Comparison of ENCODE assay signal across 12 mouse cellular contexts in the genomic region with DNA sequence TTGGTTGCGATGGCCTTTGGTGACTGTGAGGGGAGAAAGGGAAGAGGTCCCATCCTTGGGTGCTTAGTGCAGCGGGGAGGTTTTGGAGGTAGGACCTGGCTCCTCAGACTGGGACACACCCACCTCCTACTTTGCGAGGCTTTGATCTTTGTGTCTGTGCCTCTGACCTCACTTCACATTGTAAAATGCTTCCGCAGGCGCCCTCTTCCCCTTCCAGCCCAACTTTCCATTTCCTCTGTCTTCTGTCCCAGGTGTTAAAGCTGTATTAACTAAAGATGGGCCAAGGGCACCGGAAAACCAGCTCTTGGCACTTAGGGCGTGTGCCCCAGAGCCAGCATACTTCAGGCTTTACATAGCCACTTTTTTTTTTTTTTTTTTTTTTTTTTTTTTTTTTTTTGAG.
DNase-seq lines count a peak whose midpoint lies in the region; ATAC-seq and TF ChIP-seq lines count a peak whose summit lies in the region.
"Had no signal": no experiment of that assay in that cellular context is flagged by ENCODE, and none has a peak within 500 bp of the region (broad histone marks: within the 10 kb centered on the region; RNA-seq: fewer than 3 reads in every experiment).

No protein-coding gene starts in this region.

- peaks cover 8% of the 10 kb centered on the region for H3K36me3 ChIP-seq in E14TG2a.4 (ENCODE audit: insufficient read depth, low read length)
- no peaks in the 10 kb centered on the region for H3K36me3 ChIP-seq in lung, embryonic 14.5 days (ENCODE audit: insufficient read depth)

- 0 out of 2 replicates have a peak overlapping the region, but pooled peaks have one; percentile 19 for H3K27ac ChIP-seq in lung, embryonic 14.5 days (ENCODE audit: low read depth)
- no peak overlapping the region for H3K27ac ChIP-seq in cerebellum, adult 2 months (ENCODE audit: insufficient read depth, low read length)
- H3K27ac ChIP-seq: heart, adult 2 months; macrophage had no signal

- peak; percentile 88 for DNase-seq in CD4-positive, CD25-positive, alpha-beta regulatory T cell, adult 2 months (ENCODE audit: low read depth, low spot score)
- peak; percentile 48 for DNase-seq in lung, embryonic 14.5 days
- DNase-seq in frontal cortex, postnatal 10 days (ENCODE audit: low spot score in 2 of 2), result no peak
- DNase-seq in cerebellum, adult 2 months, result no peak
- no peak for DNase-seq in retina, postnatal 1 day
- DNase-seq: adrenal gland, postnatal 10 days; kidney, adult 18-20 months had no signal

- H3K27me3 ChIP-seq in E14TG2a.4 (ENCODE audit: insufficient read depth, low read length), result no peaks in the 10 kb centered on the region
- H3K27me3 ChIP-seq in lung, embryonic 14.5 days (ENCODE audit: insufficient read depth, low read length), result no peaks in the 10 kb centered on the region
- no peaks in the 10 kb centered on the region for H3K27me3 ChIP-seq in cerebellum, adult 2 months (ENCODE audit: control insufficient read depth, insufficient read depth, low read length)

- TF ChIP-seq CTCF in E14TG2a.4 (conservative IDR thresholded peaks at IDR 0.05; ENCODE audit: low read length), result no peak
- no peak for TF ChIP-seq CTCF in lung, embryonic 14.5 days (IDR thresholded peaks at IDR 0.05; ENCODE audit: low read depth)
- no peak for TF ChIP-seq CTCF in cerebellum, adult 2 months (IDR thresholded peaks at IDR 0.05; ENCODE audit: borderline replicate concordance, insufficient read depth, low read depth, low read length)

- no peaks in the 10 kb centered on the region for H3K9me3 ChIP-seq in E14TG2a.4 (ENCODE audit: low read length)
- H3K9me3 ChIP-seq in lung, embryonic 14.5 days (ENCODE audit: low read depth, low read length), result no peaks in the 10 kb centered on the region

- H3K4me2 ChIP-seq in lung, embryonic 14.5 days, result no peak overlapping the region

- no peak for TF ChIP-seq POLR2A in cerebellum, adult 2 months (IDR thresholded peaks at IDR 0.05; ENCODE audit: borderline replicate concordance, insufficient read depth, low read length)

- 46% methylated on average over 7 of the region's 7 CpGs for WGBS in lung, embryonic 14.5 days
- 89% methylated on average over 7 of the region's 7 CpGs for WGBS in cerebellum, adult 2 months

- no peak overlapping the region for H3K9ac ChIP-seq in lung, embryonic 14.5 days

- no peak for ATAC-seq in lung, embryonic 14.5 days (ENCODE audit: insufficient read depth)
- ATAC-seq in neutrophil, adult 5-6 weeks (ENCODE audit: extremely low read depth, insufficient number of reproducible peaks, low FRiP score, poor library complexity, severe bottlenecking), result 0 out of 2 replicates have a peak, but pooled peaks have one; percentile 19

- peak overlapping the region; percentile 80; the same call in 1 of the 2 replicates for H3K4me3 ChIP-seq in E14TG2a.4 (replicated peaks; ENCODE audit: low read length)
- no peak overlapping the region for H3K4me3 ChIP-seq in lung, embryonic 14.5 days (ENCODE audit: low read depth, low read length)
- no peak overlapping the region for H3K4me3 ChIP-seq in cerebellum, adult 2 months (replicated peaks; ENCODE audit: insufficient read depth, low read depth, low read length)
- H3K4me3 ChIP-seq: erythroblast, embryonic 14.5 days; heart, adult 2 months had no signal

- peaks cover 81% of the 10 kb centered on the region for H3K4me1 ChIP-seq in E14TG2a.4 (replicated peaks; ENCODE audit: low read depth, low read length)
- peaks cover 8% of the 10 kb centered on the region; the same call in 1 of the 2 replicates for H3K4me1 ChIP-seq in lung, embryonic 14.5 days (ENCODE audit: insufficient read depth)
- no peaks in the 10 kb centered on the region for H3K4me1 ChIP-seq in cerebellum, adult 2 months (ENCODE audit: control insufficient read depth, insufficient read depth, low read length)

Comparison
In these comparisons a context has a peak if more than half of its experiments do, and no peak if none do; other contexts are left out.
1. DNase-seq: peak in CD4-positive, CD25-positive, alpha-beta regulatory T cell, adult 2 months (single experiment) and lung, embryonic 14.5 days (single experiment); none in frontal cortex, postnatal 10 days (0 of 2), cerebellum, adult 2 months (0 of 2) and retina, postnatal 1 day (single experiment).